Mouse (Mus musculus) ES-E14 (cell line): ENCODE measurements at regions not wholly inside any gene's neighbourhood (a gene's known extent, or its start where the extent isn't known, plus 50 kb on each side); places are given as distances from the start of the nearest gene placed in this dataset.

ENCODE experiments used
- DNase-seq: peaks from one replicate; pipeline ENCODE4 v3.0.0-alpha.2; 2013; ENCODE audit warnings: low read depth, low spot score
- H3K27ac ChIP-seq: 2 replicates; pipeline ENCODE4 v1.5.1; 2012; ENCODE audit warnings: low read depth, mild to moderate bottlenecking, low read length, moderate library complexity, mixed read lengths; ENCODE audit not compliant: poor library complexity, insufficient read depth, severe bottlenecking
- H3K36me3 ChIP-seq: 2 replicates; pipeline ENCODE4 v1.6.1; 2012; ENCODE audit warnings: mild to moderate bottlenecking, low read length, moderate library complexity, mixed read lengths; ENCODE audit not compliant: control insufficient read depth, poor library complexity, insufficient read depth, severe bottlenecking
- H3K4me1 ChIP-seq, 2 experiments: fragments of 150-350 bp in 1 of 2; sonication (generic) in 1 of 2; 2 replicates each; pipeline ENCODE4 v1.6.1; 2012; ENCODE audit warnings: low read length in 2 of 2, mild to moderate bottlenecking in 1 of 2, mixed read lengths in 1 of 2; ENCODE audit not compliant: control insufficient read depth in 2 of 2, insufficient read depth in 2 of 2, poor library complexity in 1 of 2
- H3K4me3 ChIP-seq, 2 experiments: fragments of 150-350 bp in 1 of 2; sonication (generic) in 1 of 2; 2 replicates each; pipeline ENCODE4 v1.5.1; 2012; ENCODE audit warnings: low read length in 2 of 2, low read depth in 1 of 2, mild to moderate bottlenecking in 1 of 2, mixed read lengths in 1 of 2; ENCODE audit not compliant: insufficient read depth in 1 of 2, poor library complexity in 1 of 2, severe bottlenecking in 1 of 2
- H3K9ac ChIP-seq: 2 replicates; pipeline ENCODE4 v1.6.1; 2012; ENCODE audit warnings: low read depth, mild to moderate bottlenecking, low read length, mixed read lengths; ENCODE audit not compliant: poor library complexity, insufficient read depth, severe bottlenecking
- H3K9me3 ChIP-seq: fragments of 150-350 bp; sonication (generic); 2 replicates; pipeline ENCODE4 v1.6.1; 2012; ENCODE audit warnings: low read depth, mild to moderate bottlenecking, low read length; ENCODE audit not compliant: control insufficient read depth, insufficient read depth
- CHD2 ChIP-seq: IDR thresholded peaks from 2 replicates; pipeline ENCODE4 v1.6.1; 2014; ENCODE audit warnings: mild to moderate bottlenecking, low read depth, low read length, inconsistent platforms
- HCFC1 ChIP-seq: IDR thresholded peaks from 2 replicates; pipeline ENCODE4 v1.6.1; 2012; ENCODE audit warnings: low read length, inconsistent platforms, borderline replicate concordance; ENCODE audit not compliant: insufficient read depth
- MAFK ChIP-seq: IDR thresholded peaks from 2 replicates; pipeline ENCODE4 v1.6.1; 2014; ENCODE audit warnings: mild to moderate bottlenecking, low read depth, low read length, inconsistent platforms; ENCODE audit not compliant: insufficient read depth
- ZC3H11A ChIP-seq: IDR thresholded peaks from 2 replicates; pipeline ENCODE4 v1.6.1; 2012; ENCODE audit warnings: low read depth, mild to moderate bottlenecking, inconsistent platforms, low read length, borderline replicate concordance
- ZNF384 ChIP-seq: IDR thresholded peaks from 2 replicates; pipeline ENCODE4 v1.6.1; 2012; ENCODE audit warnings: low read depth, low read length, inconsistent platforms
- in situ Hi-C, 2 experiments: fragments of 600-800 bp; cut with MboI; formaldehyde crosslinking; loops; one replicate each; pipeline ENCODE4 v1.15.1; 2025; ENCODE audit warnings: low sequenced_read_pairs in 2 of 2, inconsistent platforms in 1 of 2; ENCODE audit not compliant: unreplicated experiment in 2 of 2

DNA sequence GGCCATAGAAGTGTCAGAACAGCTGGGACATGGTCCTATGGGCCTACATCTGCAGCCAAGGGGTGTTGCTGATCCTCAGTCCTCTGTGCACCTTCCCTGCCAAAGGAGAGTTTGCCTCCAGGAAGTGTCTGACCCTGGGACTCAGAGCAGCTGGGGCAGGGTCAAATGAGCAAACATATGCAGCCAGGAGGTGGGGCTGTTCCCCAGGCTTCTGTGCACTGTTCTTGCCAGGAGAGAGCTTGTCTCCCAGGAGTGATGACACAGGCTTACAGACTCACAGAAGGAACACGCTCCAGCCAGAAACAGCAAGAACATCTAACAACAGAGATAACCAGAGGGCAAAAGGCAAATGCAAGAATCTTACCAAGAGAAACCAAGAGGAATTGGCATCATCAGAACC is 137.9 kb upstream of the Tmem196 start:
- in situ Hi-C loops: no loop called here
- H3K27ac ChIP-seq: no peak overlapping the region
- no peak overlapping the region for H3K4me3 ChIP-seq
- H3K9me3 ChIP-seq: no peaks in the 10 kb centered on the region
- no peaks in the 10 kb centered on the region for H3K36me3 ChIP-seq
- H3K9ac ChIP-seq: no peak overlapping the region
- peak; percentile 1 for DNase-seq
- TF ChIP-seq CHD2 (no peak), ZC3H11A (no peak), MAFK (no peak), ZNF384 (no peak), HCFC1 (no peak)
- H3K4me1 ChIP-seq: no peaks in the 10 kb centered on the region

DNA sequence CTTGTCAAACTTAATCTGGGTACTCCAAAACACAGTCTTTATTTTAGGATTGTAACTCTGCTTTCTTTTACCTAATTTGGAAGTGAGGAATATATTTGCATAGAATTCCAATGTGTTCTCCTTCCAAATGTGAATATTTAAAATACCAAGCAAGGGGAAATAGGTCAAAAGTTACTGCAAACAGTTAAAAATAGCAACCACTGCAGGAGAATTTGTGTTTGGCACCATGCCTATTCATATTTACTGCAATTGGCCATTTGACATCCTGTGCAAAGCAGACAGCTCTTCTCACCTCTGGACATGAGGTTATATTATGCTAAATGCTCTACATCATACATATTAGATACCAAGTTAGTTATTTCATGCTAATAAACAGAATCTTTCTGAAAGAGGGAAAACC is 129.4 kb upstream of the Tmem196 start:
- H3K36me3 ChIP-seq: no peaks in the 10 kb centered on the region
- TF ChIP-seq ZC3H11A (no peak), HCFC1 (no peak), ZNF384 (no peak), CHD2 (no peak), MAFK (no peak)
- H3K9ac ChIP-seq: no peak overlapping the region
- in situ Hi-C loops: no loop called here
- no peaks in the 10 kb centered on the region for H3K4me1 ChIP-seq
- H3K9me3 ChIP-seq: no peaks in the 10 kb centered on the region
- DNase-seq: no peak
- H3K27ac ChIP-seq: no peak overlapping the region
- H3K4me3 ChIP-seq: no peak overlapping the region

DNA sequence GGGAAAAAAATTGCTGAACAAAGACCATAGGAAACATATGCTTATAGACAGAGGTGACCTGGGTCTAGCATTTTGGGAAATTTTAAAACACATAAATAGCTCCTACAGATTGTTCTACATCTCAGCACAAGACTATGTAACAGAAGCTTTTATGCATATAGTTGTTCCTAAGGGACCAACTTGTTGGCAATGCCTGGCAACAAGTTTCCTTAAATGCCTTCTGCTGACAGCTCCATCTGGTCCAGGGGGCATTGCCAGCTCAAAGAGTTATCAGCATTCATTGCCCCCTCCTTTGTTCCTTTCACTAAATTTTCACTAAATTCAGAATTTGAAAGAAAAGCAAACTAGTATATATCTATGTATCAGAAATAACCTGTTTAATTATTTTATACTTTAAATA is 106.5 kb upstream of the Tmem196 start:
- in situ Hi-C loops: no loop called here
- Histone ChIP-seq H3K4me1 (no peaks in the 10 kb centered on the region), H3K4me3 (no peak overlapping the region), H3K9me3 (no peaks in the 10 kb centered on the region), H3K27ac (no peak overlapping the region), H3K36me3 (no peaks in the 10 kb centered on the region), H3K9ac (no peak overlapping the region)
- no peak for TF ChIP-seq ZC3H11A
- no peak for TF ChIP-seq HCFC1
- TF ChIP-seq ZNF384: no peak
- no peak for TF ChIP-seq MAFK
- TF ChIP-seq CHD2: no peak
- DNase-seq: no peak

DNA sequence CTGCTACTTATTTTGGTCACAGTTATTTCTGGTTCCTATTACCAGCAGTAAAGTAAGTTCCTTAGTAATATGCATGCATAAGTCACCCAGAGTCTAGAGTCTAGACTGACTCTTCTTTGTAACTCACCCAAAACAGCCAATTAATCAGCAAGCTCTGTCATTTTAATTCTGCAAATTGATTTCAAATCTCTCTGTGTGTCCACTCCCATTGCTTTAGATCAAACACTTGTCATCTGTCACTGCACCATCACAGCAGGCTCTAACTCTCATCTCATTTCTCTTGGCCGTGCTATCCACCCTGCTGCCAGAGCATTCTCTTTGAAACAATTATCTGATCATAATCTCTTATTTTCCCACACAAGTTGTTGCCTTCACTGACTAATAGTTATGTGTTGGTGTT is 63.9 kb upstream of the Tmem196 start:
- Histone ChIP-seq H3K9ac (no peak overlapping the region), H3K27ac (no peak overlapping the region), H3K4me1 (no peaks in the 10 kb centered on the region), H3K9me3 (no peaks in the 10 kb centered on the region), H3K4me3 (no peak overlapping the region), H3K36me3 (no peaks in the 10 kb centered on the region)
- no peak for DNase-seq
- TF ChIP-seq ZC3H11A (no peak), CHD2 (no peak), MAFK (no peak), HCFC1 (no peak), ZNF384 (no peak)
- in situ Hi-C loops: no loop called here

DNA sequence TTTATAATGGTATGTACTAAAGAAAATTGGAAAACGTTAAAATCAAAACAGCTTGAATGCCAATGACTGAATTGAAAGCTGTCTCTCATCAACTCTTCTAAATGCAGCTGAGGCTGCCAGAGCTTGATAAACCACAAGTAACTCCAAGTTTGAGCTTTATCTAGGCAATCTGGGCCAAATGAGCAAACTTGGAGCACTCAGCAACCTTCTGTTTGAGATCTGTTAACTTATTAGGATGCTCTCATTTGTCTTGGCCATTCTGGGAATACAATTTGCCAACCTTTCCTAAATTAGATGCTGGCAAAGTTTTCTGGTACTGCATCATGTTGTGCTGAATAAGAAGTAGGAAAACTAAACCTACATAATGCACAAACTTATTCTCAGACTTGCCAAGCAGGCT is 55.6 kb upstream of the Tmem196 start:
- no peaks in the 10 kb centered on the region for H3K9me3 ChIP-seq
- in situ Hi-C loops: no loop called here
- TF ChIP-seq ZNF384: no peak
- no peak for TF ChIP-seq HCFC1
- no peak for TF ChIP-seq ZC3H11A
- no peak for TF ChIP-seq CHD2
- no peak for TF ChIP-seq MAFK
- DNase-seq: no peak
- no peak overlapping the region for H3K9ac ChIP-seq
- H3K27ac ChIP-seq: no peak overlapping the region
- H3K4me1 ChIP-seq: no peaks in the 10 kb centered on the region
- H3K4me3 ChIP-seq: no peak overlapping the region
- no peaks in the 10 kb centered on the region for H3K36me3 ChIP-seq
